Mouse (Mus musculus): ENCODE results near the gene Serpina16. TPM values are rescaled to one million over a fixed set of nuclear protein-coding genes. Genes with fewer than 3 reads are reported as not detected.
"Not testable (repeated sequence)": the region's sequence is repeated elsewhere in the genome, so short reads cannot be mapped to it uniquely, and the experiment has no call there.

The Serpina16 gene
- total RNA-seq (2021): not detected

DNA sequence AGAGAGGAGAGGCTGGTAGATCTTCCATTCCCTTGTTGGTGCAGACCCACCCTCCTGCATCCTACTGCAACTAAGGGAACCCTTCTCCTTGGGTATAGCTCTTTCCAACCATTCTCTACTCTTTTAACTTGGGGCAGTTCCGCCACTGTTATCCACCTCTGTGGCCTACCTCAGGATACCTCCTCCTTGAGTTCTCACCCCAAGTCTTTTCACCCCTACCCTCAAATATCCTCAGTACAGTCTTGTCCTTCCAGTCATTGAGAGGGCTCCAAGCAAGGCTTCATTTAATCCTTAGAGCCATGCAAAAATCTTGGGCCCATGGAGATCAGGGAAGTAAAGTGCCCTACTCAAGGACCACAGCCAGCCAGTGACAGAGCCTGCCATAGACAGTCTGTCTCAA, at the start of gene Serpina16:
Gene Serpina16, minus strand, starts transcription at position 101 of the 400 bp plus-strand sequence.
- intact Hi-C loops (cut with DNase I): no loop called here
- DNase-seq: no peak

DNA sequence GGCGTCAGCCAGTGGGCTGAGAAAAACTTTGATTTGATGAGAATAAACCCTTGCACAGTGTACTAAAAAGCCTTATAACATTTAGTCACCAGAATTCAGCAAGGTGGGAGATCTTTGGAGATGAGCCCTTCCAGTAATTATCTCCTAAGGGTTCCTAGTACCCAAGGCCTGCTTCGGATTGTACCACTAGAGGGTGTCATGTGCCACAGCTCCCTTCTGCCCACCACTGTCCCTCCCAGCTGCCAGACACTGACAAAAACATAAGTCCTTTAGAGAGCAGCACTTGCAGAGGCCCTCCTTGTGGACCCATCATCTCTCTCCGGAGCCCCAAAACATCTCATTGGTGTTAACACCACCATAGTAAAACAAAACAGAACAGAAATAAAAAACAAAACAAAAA, 35.6 kb upstream of the Serpina16 start:
- DNase-seq: no peak
- intact Hi-C loops (cut with DNase I): loop anchor here (2.0 kb wide), 1 partner anchor 167 kb away; no protein-coding TSS in a partner anchor

DNA sequence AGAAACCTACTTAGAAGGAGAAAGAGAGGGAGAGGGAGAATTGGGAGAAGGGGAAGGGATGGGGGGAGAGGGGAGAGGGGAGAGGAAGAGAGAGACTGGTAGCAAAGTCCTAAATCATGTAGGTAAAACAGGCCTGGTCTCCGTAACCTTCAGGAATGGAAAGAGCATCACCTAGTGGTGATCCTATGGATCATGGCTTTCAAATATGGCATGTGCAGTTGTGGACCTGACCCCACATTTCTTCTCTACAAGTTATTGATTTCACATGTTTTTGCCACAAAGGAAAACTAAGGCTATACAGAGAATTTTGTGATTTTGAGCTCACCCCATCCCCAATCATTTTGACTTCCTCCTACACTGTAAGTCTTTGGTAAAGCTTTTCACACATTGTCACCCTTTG, 34.5 kb upstream of the Serpina16 start:
- intact Hi-C loops (cut with DNase I): loop anchor here (2.0 kb wide), 1 partner anchor 166 kb away; no protein-coding TSS in a partner anchor
- peak in 1 of 2 experiments; percentile 5 for DNase-seq

DNA sequence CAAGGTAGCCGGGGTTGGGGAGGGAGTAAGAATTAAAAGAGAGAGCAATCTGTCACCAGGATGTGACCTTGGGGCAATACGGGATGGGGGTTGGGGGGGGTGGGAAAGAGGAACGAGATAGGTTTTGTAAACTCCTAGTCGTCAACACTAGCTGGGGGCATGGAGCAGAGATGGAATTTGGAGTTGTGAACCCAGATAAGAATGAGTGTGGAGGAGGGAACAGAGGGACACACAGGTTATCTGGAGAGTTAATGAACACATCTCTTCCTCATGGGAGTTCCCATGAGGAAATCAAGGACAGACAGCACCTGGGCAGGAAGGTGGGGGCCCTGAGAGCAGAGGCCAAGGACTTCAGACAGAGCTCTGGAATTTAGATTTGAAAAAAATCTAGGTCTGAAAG, 30.2 kb upstream of the Serpina16 start:
- intact Hi-C loops (cut with DNase I): no loop called here
- no peak for DNase-seq

DNA sequence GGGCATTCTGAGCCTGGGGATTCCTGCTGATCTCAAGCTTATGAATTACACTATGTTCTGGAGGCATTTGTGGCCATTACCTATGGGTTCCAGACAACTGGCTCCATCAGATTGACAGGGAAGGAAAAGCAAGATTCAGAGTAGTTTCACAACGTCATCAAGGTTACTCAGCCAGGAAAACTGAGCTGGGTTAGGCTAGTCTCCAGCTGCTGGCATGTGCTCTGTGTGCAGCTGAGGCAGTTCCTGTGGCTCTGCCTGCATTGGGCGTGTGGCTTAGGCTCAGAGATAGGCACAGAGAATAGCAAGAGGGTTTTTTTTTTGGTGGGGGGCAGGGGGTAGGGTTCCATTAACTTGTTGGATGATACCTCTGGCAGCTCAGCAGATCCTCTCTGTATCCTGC, 29.6 kb upstream of the Serpina16 start:
- intact Hi-C loops (cut with DNase I): no loop called here
- no peak for DNase-seq

DNA sequence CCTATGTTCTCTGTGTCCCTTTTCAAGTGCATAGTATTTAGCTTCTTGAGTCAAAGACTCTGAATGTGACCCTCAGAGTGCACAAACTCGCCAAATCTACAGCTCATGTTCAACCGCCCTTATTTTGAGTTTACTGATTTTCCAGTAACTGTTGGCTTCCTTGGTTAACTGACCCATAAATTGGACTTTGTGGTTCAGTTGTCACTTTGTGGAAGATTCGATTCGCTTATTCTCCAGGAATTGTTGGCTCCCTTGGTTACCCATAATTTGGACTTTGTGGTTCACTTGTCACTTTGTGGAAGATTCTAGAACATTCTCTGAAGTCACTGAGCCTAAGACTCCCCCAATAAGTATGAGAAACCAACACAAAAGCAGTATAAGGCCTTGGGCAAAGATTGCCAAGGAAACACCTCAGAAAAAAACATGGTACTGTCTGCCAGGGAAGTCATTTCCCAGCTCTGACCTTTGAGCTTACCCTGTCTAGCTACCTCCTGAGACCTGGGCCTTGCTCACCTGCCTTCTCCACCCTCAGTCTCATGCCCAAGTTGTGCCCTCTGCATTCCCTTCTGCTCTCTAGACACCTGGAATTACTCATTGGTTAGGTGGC, 24.3 kb upstream of the Serpina16 start:
- intact Hi-C loops (cut with DNase I): no loop called here
- DNase-seq: no peak

DNA sequence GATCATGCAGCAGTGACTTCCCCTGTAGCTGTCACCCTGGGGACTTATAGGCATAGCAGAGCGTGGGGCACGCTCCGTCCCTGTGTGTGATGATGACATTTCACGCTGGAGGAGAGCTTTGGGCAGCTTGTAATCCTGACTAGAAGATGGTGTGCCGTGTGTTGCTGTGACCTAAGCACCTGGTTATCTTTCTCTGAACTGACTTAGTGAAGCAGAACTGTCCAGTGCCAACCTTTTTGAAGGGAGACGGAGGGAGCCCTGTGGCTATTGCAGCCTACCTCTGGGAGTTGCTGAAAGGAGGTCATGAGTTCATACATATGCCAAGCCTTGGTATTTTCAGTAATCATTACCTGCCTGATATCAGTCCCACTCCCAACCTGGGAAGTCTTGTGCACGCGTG, 19.5 kb upstream of the Serpina16 start, which contains the start of gene Serpina1f:
Gene Serpina1f, minus strand, starts transcription at position 101 of the 400 bp plus-strand sequence.
- intact Hi-C loops (cut with DNase I): no loop called here
- DNase-seq: no peak

DNA sequence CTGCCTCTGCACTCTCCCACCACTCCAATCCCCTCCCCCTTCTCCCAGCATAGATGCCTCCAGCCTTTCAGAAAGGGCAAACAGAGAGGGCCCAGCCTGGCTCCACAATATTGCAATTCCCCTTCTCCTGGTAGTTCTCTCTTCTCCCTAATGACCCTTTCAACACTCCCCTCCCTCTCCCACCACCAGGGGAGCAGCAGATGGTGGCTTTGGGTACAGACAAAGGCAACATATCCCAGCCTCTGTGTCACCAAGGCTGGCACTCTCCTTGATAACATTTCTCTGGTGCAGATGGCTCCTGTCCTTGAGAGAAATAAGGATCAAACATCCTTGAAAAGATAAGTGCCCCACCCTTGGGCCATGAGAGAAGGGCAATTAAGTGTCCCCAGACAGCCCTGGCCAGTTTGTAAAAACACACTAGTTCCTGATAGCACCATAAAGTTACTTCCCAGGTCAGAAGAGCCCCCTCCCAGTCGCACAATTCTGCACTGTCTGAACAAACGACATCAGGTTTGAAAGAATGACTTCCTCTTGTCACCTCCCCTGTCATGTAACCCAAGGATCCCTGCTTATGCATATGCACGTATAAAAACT, 12.4 kb upstream of the Serpina16 start:
- no peak for DNase-seq
- intact Hi-C loops (cut with DNase I): no loop called here

DNA sequence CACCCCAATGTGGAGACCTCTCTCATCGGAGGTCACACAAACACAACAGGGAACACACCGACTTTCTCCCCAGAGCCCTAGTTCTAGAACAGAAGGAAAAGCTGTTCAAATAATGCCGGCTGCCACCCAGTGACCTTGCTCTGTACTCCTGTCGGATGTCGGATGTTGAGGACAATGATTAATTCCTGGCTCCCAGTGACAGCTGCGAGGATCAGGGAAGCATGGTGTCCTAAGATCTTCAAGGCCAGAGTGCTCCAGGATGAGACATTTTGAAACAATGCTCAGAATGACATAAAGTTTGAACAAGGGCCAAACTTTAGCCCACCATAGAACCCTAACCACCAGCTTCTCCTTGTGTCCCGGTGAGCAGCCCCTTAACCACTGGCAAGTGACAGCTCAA, 11.1 kb upstream of the Serpina16 start:
- intact Hi-C loops (cut with DNase I): no loop called here
- DNase-seq: no peak

DNA sequence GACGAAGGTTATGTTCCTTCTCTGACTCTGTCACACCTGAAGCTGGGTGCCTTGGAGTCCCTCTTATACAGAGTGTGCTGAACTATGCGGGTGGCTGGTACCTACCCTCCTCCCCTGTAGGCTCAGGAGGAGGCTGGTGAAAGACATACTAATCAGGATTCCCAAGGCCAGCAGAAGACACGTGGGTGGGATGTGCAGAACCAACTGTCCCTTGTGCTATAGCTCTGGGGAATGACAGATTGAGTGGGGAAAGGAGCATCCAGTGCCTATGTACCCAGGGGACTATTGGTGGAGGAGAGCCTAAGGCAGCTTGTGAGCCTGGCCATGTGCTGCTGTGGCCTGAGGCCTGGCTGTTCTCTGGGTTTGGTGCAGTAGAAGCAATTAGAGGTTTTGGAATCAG, 10.1 kb upstream of the Serpina16 start:
- no peak for DNase-seq
- intact Hi-C loops (cut with DNase I): no loop called here

DNA sequence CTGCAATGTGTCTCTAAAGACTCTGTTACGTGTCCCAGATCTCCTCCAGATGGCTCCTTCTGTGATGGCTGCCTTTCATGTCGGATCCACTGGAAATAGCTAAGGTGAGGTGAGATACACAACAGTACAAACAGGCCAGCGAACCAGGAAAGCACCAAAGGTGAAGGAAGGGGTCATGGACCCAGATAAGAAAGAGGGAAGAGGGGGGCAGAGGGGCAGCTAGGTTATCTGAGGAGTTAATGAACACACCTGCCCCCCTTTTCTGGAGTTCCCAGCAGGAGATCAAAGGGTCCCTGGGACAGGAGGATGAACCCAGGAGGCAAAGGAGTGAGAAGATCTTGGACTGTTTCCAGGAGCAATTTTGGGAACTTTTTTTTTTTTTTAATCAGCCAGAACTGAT, 9.4 kb upstream of the Serpina16 start:
- DNase-seq: no peak
- intact Hi-C loops (cut with DNase I): no loop called here

DNA sequence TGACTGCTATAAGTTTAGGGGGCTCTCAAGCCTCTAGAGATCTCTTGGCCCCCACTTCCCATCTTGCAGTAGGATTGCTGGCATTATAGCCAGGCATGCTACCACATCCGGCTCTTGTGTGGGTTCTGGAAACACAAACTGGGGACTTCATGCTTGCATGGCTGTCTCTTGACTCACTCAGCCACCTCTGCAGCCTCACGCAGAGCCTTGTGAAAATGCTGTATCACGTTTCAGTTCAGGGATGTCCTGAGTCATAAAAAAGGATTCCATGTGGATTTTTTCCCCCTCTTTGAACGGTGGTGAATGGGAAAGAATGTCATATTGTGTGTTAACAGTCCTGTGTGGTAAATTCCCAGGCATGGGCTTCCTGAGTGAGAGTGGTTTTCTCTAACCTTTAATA, 7.8 kb upstream of the Serpina16 start:
- DNase-seq: no peak
- intact Hi-C loops (cut with DNase I): no loop called here

DNA sequence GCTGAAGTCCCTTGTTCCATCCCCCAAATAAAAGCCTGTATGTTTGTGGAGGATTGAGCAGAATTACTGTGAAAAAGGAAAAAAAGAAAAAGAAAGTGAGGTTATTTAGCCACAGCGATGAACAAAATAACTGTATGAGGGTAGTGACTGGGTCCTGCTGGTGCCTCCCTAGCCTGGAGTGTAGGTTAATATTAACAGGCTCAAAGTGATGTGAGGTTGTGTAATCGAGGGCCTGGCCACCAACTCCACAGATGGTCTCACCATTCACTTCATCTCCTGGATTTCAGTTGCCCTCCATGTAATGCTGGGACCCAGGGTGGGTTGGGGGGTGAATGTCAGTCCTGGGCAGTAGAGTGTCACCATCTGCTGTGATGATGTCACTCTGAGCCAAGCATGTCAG, 5.8 kb upstream of the Serpina16 start:
- intact Hi-C loops (cut with DNase I): no loop called here

DNA sequence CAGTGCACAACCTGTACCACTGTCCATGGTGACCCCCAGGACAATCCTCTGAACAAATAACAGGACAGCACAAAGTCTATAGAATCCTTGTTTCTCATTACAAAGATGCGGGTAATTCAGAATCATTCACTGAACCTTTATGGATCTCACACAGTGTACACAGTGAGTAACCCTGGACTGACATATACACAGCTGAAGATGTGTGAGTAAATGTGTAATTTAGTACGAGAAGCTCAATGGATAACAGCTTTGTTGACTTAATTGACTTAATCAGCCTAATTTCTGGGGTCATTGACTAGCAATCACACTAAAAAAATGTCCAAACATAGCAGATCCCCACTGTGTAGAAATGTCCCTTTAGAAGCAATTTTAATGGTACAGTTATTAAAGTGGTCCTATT, 5.2 kb upstream of the Serpina16 start:
- no peak for DNase-seq
- intact Hi-C loops (cut with DNase I): no loop called here

More for the DNA sequence above, 5.8 kb upstream of the Serpina16 start:
- DNase-seq: no peak

DNA sequence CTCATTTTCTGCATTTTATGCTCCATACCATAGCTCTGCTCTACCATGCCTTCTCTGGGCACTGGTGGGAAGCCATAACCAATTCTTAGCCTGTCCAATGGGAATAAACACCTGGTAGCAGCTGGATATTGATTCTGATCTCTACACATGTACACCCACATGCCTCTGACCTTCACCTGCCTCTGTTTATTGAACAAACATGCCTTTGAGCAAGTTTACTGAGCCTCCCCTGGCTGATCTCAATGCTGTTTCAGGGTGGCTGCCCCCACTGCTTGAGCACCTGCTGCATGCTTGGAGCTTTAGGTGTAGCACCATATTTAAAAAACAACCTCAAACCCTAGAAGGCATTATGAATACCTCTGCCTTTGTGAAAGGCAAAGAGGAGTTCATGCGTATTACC, 3.9 kb upstream of the Serpina16 start:
- DNase-seq; intact Hi-C loops (cut with DNase I): not testable (repeated sequence)

DNA sequence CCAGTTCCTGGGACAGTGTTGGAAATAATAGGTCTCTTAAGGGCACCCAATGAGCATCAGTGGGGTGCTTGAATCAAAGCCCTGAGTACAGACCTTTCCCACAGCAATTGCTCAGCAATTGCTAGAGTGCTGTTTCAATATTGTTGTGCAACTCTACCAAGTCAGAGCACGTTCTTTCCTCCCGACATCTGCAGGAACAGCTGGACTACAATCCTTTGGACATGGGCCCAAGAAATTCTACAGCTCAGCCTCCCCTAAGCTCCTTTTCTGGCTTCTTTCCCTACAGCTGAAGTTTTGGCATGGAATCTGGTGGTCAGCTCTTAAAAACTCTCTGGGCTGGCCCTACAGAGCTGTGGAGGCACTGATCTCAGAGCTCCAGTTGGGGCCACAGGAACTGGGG, 2.8 kb downstream of the Serpina16 start:
- intact Hi-C loops (cut with DNase I): no loop called here
- DNase-seq: peak; percentile 77 to 80

DNA sequence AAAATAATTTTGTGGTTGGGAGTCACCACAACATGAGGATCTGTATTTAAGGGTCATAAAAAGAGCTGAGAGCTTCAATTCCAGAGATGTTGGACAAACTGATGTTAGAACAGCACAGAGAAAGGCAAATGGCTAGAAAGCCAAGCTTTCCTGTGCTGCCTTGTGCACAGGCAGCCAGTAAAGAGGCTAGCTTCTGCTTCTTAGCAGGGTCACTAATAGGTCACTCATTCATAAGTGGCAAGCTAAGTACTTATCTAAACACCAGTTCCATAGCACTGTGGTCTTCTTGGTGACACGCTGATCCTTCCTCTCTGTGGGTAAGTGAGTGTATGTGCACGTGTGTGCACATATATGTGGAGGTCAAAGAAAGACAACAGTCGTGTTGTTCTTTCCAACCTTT, 4.5 kb downstream of the Serpina16 start:
- no peak for DNase-seq
- intact Hi-C loops (cut with DNase I): no loop called here

DNA sequence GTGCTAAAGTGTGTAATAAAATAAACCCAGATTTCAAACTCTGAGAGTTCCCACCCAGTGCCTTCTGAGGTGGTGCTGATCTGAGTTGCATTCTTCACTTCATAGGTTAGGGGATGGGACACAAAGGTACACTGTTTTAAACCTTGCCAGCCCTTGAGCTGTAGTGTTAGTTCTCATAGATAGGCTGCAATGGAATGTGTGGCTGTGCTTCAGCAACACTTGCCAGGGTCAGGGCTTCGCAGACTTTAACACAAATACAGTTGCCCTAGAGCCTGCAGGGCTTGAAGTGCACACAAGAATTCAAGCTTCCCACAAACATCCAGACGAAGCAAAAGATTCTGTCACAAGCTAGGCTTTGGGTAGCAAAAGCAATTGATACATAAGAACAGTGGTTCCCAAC, 5.0 kb downstream of the Serpina16 start:
- DNase-seq: no peak
- intact Hi-C loops (cut with DNase I): no loop called here

DNA sequence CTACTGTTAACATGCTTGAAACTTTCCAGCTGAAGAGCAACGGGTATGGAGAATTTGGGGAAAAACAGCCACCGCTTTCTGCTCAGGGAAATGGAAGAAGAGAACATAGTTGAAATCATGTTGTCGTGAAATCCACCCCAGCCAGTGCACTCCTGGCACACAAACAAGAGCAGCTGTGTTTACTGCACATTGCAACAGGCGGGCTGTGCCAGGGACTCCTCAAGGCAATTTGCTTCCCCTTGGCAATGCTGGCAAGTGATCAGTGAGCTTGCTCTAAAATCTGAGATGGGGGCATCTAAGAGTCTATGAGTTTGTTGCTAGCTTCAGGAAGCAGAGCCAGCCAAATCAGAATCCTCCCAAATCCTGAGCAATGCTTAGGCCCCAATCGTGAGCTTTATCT, 5.6 kb downstream of the Serpina16 start:
- DNase-seq: peak in 1 of 2 experiments; percentile 5

DNA sequence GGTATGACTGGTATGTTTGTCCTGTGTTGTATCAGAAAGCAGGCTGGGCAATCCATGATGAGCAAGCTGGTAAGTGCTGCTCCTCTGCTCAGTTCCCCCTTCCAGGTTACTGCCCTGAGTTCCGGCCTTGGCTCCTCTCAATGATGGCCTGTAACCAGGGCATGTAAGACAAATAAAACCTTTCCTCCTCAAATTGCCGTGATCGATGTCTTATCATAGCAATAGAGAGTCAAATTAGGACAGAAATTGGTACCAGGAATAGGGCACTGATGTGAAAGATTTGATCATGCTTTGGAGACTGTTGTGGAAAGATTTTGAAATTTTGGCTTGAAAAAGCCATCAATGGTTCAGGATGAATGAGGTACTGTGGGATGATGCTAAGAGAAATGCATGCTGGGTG, 10.7 kb downstream of the Serpina16 start:
- DNase-seq: no peak

More for the DNA sequence above, 5.6 kb downstream of the Serpina16 start:
- intact Hi-C loops (cut with DNase I): no loop called here

DNA sequence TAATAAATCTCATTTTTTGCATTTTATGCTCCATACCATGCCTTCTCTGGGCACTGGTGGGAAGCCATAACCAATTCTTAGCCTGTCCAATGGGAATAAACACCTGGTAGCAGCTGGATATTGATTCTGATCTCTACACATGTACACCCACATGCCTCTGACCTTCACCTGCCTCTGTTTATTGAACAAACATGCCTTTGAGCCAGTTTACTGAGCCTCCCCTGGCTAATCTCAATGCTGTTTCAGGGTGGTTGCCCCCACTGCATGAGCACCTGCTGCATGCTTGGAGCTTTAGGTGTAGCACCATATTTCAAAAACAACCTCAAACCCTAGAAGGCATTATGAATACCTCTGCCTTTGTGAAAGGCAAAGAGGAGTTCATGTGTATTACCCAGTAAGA, 13.9 kb downstream of the Serpina16 start:
- intact Hi-C loops (cut with DNase I); DNase-seq: not testable (repeated sequence)

More for the DNA sequence above, 10.7 kb downstream of the Serpina16 start:
- intact Hi-C loops (cut with DNase I): no loop called here

DNA sequence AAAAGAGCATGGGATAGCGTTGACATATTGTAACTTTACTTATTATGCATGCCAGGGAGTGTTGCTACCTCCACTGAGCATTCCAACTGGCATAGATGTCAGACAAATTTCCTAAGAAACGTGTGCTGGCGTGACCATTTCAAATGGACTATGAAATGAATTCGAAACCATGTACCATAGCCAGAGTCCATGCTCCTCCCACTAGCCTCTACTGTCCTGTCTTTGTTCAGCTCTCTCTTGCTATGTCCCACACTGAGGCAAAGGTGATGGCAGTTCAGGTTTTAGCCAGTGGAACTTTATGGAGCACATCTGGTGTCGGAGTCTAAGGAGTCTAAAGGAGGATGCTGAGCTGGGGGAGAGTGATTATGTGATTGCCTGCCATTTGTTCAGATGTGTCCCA, 15.9 kb downstream of the Serpina16 start:
- intact Hi-C loops (cut with DNase I): no loop called here
- DNase-seq: no peak

DNA sequence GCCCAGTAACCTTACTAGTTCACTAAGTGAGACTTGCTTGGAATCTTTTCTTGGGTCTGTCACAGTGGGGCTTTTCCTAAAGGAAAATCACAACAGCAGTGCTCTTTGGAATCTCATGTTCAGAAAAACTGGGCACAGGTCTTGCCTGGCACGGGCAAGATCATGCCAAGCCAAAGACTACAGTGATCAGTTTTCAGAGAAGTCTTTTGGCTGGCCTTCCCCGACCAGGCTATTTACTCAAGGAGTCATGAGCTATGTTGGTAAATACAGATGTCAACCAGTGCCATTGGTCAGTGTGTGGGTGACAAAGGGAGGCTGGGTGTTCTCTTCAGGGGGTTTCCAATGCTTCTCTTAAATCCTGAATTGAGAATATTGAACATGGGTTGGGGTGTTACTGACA, 16.8 kb downstream of the Serpina16 start:
- no peak for DNase-seq
- intact Hi-C loops (cut with DNase I): no loop called here

All from heart, postnatal 10 days (tissue).